10 mouse cellular contexts compared by ENCODE assay signal in genomic region chr3:21672492-21672891, GRCm38 (mm10).
DNase-seq lines count a peak whose midpoint lies in the region; ATAC-seq and TF ChIP-seq lines count a peak whose summit lies in the region.
"Had no signal": no experiment of that assay in that cellular context is flagged by ENCODE, and none has a peak within 500 bp of the region (broad histone marks: within the 10 kb centered on the region; RNA-seq: fewer than 3 reads in every experiment).

No protein-coding gene starts in this region.

- no peak for TF ChIP-seq EP300 in CH12.LX (IDR thresholded peaks at IDR 0.05; ENCODE audit: low read length)

- H3K79me2 ChIP-seq in CH12.LX (replicated peaks; ENCODE audit: control insufficient read depth, extremely low read depth, insufficient read depth, poor library complexity, severe bottlenecking), result no peaks in the 10 kb centered on the region

- TF ChIP-seq CTCF in CH12.LX (conservative IDR thresholded peaks at IDR 0.05 in 1 of 2, IDR thresholded peaks at IDR 0.05 in 1 of 2; ENCODE audit: low read depth in 2 of 2, low read length in 2 of 2), result no peak

- WGBS in forebrain, embryonic 11.5 days, result 31% methylated on average over 2 of the region's 2 CpGs
- WGBS in midbrain, embryonic 10.5 days, result 29% methylated on average over 2 of the region's 2 CpGs
- 84% methylated on average over 2 of the region's 2 CpGs for WGBS in heart, embryonic 10.5 days

- TF ChIP-seq POLR2A in CH12.LX (IDR thresholded peaks at IDR 0.05; ENCODE audit: low read depth, low read length), result no peak

- TF ChIP-seq RAD21 in CH12.LX (IDR thresholded peaks at IDR 0.05; ENCODE audit: low read depth, low read length), result no peak

- H3K27ac ChIP-seq in CH12.LX (ENCODE audit: insufficient read depth, low read depth), result no peak overlapping the region
- H3K27ac ChIP-seq in forebrain, embryonic 11.5 days (ENCODE audit: low read depth, low read length), result peak overlapping the region; percentile 28; the same call in 1 of the 2 replicates
- peak overlapping the region; percentile 63 for H3K27ac ChIP-seq in midbrain, embryonic 10.5 days (replicated peaks)
- no peak overlapping the region for H3K27ac ChIP-seq in heart, embryonic 10.5 days
- H3K27ac ChIP-seq: liver, embryonic 15.5 days had no signal

- no peak overlapping the region for H3K9ac ChIP-seq in CH12.LX (ENCODE audit: insufficient read depth, low read depth)
- H3K9ac ChIP-seq in forebrain, embryonic 11.5 days (ENCODE audit: low read length), result no peak overlapping the region
- H3K9ac ChIP-seq: liver, embryonic 15.5 days had no signal

- H3K9me3 ChIP-seq in CH12.LX (replicated peaks; ENCODE audit: low read length), result no peaks in the 10 kb centered on the region
- H3K9me3 ChIP-seq in forebrain, embryonic 11.5 days (ENCODE audit: control insufficient read depth, low read length), result no peaks in the 10 kb centered on the region
- no peaks in the 10 kb centered on the region for H3K9me3 ChIP-seq in midbrain, embryonic 10.5 days (replicated peaks)
- no peaks in the 10 kb centered on the region for H3K9me3 ChIP-seq in heart, embryonic 10.5 days
- H3K9me3 ChIP-seq: liver, embryonic 15.5 days had no signal

- ATAC-seq in cerebellum, adult (ENCODE audit: insufficient number of reproducible peaks, low FRiP score, low TSS enrichment), result no peak
- peak; percentile 82 for ATAC-seq in forebrain, embryonic 11.5 days (replicated peaks; ENCODE audit: low FRiP score)
- ATAC-seq in megakaryocyte, adult 5-6 weeks (ENCODE audit: poor library complexity, severe bottlenecking), result no peak
- ATAC-seq in CD4-positive, CD25-positive, alpha-beta regulatory T cell, adult 4 months, result no peak

- DNase-seq in cerebellum, postnatal 10 days, result peak; percentile 28 to 34
- peak; percentile 33 for DNase-seq in CH12.LX (ENCODE audit: extremely low read depth)
- DNase-seq in forebrain, embryonic 11.5 days (ENCODE audit: low spot score), result no peak
- DNase-seq in midbrain, embryonic 10.5 days (ENCODE audit: low spot score), result no peak
- DNase-seq in heart, embryonic 10.5 days (ENCODE audit: low spot score), result no peak
- DNase-seq: heart, postnatal 14 days had no signal

- H3K36me3 ChIP-seq in CH12.LX (replicated peaks in 1 of 2; ENCODE audit: control insufficient read depth in 1 of 2, insufficient read depth in 1 of 2, low read length in 1 of 2), result no peaks in the 10 kb centered on the region
- no peaks in the 10 kb centered on the region for H3K36me3 ChIP-seq in forebrain, embryonic 11.5 days (ENCODE audit: control insufficient read depth, insufficient read depth, low read length)
- no peaks in the 10 kb centered on the region for H3K36me3 ChIP-seq in midbrain, embryonic 10.5 days
- H3K36me3 ChIP-seq in heart, embryonic 10.5 days, result no peaks in the 10 kb centered on the region
- H3K36me3 ChIP-seq: liver, embryonic 15.5 days had no signal

- H3K27me3 ChIP-seq in CH12.LX (replicated peaks), result no peaks in the 10 kb centered on the region
- no peaks in the 10 kb centered on the region for H3K27me3 ChIP-seq in forebrain, embryonic 11.5 days (ENCODE audit: control insufficient read depth, insufficient read depth, low read length)
- no peaks in the 10 kb centered on the region for H3K27me3 ChIP-seq in midbrain, embryonic 10.5 days (ENCODE audit: low read depth, poor library complexity, severe bottlenecking)
- H3K27me3 ChIP-seq in heart, embryonic 10.5 days (ENCODE audit: insufficient read depth, poor library complexity, severe bottlenecking), result no peaks in the 10 kb centered on the region
- H3K27me3 ChIP-seq: liver, embryonic 15.5 days had no signal

- peaks cover 0 to 15% of the 10 kb centered on the region in 2 experiments; a peak in 2 of 4 replicates for H3K4me1 ChIP-seq in CH12.LX (ENCODE audit: control insufficient read depth in 1 of 2, insufficient read depth in 2 of 2)
- H3K4me1 ChIP-seq in forebrain, embryonic 11.5 days (replicated peaks; ENCODE audit: control insufficient read depth, insufficient read depth, low read length), result 0 out of 2 replicates have a peak, but pooled peaks cover 6% of the 10 kb centered on the region
- H3K4me1 ChIP-seq in midbrain, embryonic 10.5 days, result peaks cover 24% of the 10 kb centered on the region
- H3K4me1 ChIP-seq in heart, embryonic 10.5 days, result no peaks in the 10 kb centered on the region
- H3K4me1 ChIP-seq: liver, embryonic 15.5 days had no signal

- dilution Hi-C loops in CH12.LX (cut with MboI; ENCODE audit: extremely low pct_ligation_motif_present, extremely low pct_unique_long_range_greater_than_20kb, low sequenced_read_pairs), result no loop called here

- no peak overlapping the region for H3K4me2 ChIP-seq in CH12.LX (ENCODE audit: insufficient read depth, low read depth, poor library complexity, severe bottlenecking)
- H3K4me2 ChIP-seq in forebrain, embryonic 11.5 days (ENCODE audit: low read depth, low read length, severe bottlenecking), result no peak overlapping the region
- H3K4me2 ChIP-seq: liver, embryonic 15.5 days had no signal

- in situ Hi-C loops in CH12.LX (cut with MboI; ENCODE audit: low pct_ligation_motif_present, low pct_unique_long_range_greater_than_20kb, low sequenced_read_pairs), result no loop called here

- H3K4me3 ChIP-seq in CH12.LX (replicated peaks in 1 of 3; ENCODE audit: low read depth in 2 of 3, low read length in 2 of 3, poor library complexity in 1 of 3), result no peak overlapping the region
- no peak overlapping the region for H3K4me3 ChIP-seq in forebrain, embryonic 11.5 days (ENCODE audit: low read depth, low read length)
- no peak overlapping the region for H3K4me3 ChIP-seq in midbrain, embryonic 10.5 days
- no peak overlapping the region for H3K4me3 ChIP-seq in heart, embryonic 10.5 days
- H3K4me3 ChIP-seq: liver, embryonic 15.5 days had no signal

TF ChIP-seq in CH12.LX, 34 proteins besides CTCF, POLR2A, EP300 and RAD21:
- TF ChIP-seq IRF4 (IDR thresholded peaks at IDR 0.05; ENCODE audit: low read depth, low read length) (no peak), CHD2 (IDR thresholded peaks at IDR 0.05; ENCODE audit: low read length) (no peak), JUN (IDR thresholded peaks at IDR 0.05; ENCODE audit: insufficient read depth, low read depth, low read length) (no peak), E2F4 (IDR thresholded peaks at IDR 0.05; ENCODE audit: insufficient replicate concordance, low read depth, low read length) (no peak), TBP (conservative IDR thresholded peaks at IDR 0.05; ENCODE audit: low read depth, low read length) (no peak), ZKSCAN1 (IDR thresholded peaks at IDR 0.05; ENCODE audit: borderline replicate concordance, low read depth, low read length) (no peak), PAX5 (IDR thresholded peaks at IDR 0.05; ENCODE audit: low read length) (no peak), MAZ (IDR thresholded peaks at IDR 0.05; ENCODE audit: low read depth, low read length) (no peak), ZMIZ1 (IDR thresholded peaks at IDR 0.05; ENCODE audit: low read depth, low read length) (no peak), USF2 (conservative IDR thresholded peaks at IDR 0.05; ENCODE audit: low read depth, low read length) (no peak), UBTF (IDR thresholded peaks at IDR 0.05; ENCODE audit: low read depth, low read length) (no peak), HCFC1 (IDR thresholded peaks at IDR 0.05; ENCODE audit: low read depth, low read length) (no peak), RCOR1 (conservative IDR thresholded peaks at IDR 0.05; ENCODE audit: low read depth, low read length) (no peak), USF1 (IDR thresholded peaks at IDR 0.05; ENCODE audit: low read depth, low read length) (no peak), KAT2A (IDR thresholded peaks at IDR 0.05; ENCODE audit: insufficient replicate concordance, low read length) (no peak)

Comparison
In these comparisons a context has a peak if more than half of its experiments do, and no peak if none do; other contexts are left out.
1. DNase-seq: peak in cerebellum, postnatal 10 days (2 of 2) and CH12.LX (single experiment); none in forebrain, embryonic 11.5 days (single experiment), midbrain, embryonic 10.5 days (single experiment) and heart, embryonic 10.5 days (single experiment).
2. H3K27ac ChIP-seq: peak in forebrain, embryonic 11.5 days (single experiment) and midbrain, embryonic 10.5 days (single experiment); none in CH12.LX (single experiment) and heart, embryonic 10.5 days (single experiment).